Mouse (Mus musculus) neural tube, embryonic 15.5 days (tissue): ENCODE data around the gene Arpc3. TPM values are rescaled to one million over a fixed set of nuclear protein-coding genes. Genes with fewer than 3 reads are reported as not detected.

Experiments
- ATAC-seq: fragments of 200-750 bp; cut with Nextera tagmentation; 2 replicates; pipeline ENCODE4 v1.8.0; 2017; ENCODE audit warnings: mild to moderate bottlenecking, moderate TSS enrichment, moderate library complexity; ENCODE audit not compliant: low FRiP score
- H3K27ac ChIP-seq: fragments of 300-500 bp; sonication (generic); replicated peaks from 2 replicates; pipeline ENCODE4 v1.5.1; 2015; ENCODE audit warnings: mild to moderate bottlenecking, inconsistent platforms
- H3K27me3 ChIP-seq: fragments of 300-500 bp; sonication (generic); replicated peaks from 2 replicates; pipeline ENCODE4 v1.6.1; 2015; ENCODE audit warnings: inconsistent platforms
- H3K36me3 ChIP-seq: fragments of 300-500 bp; sonication (generic); 2 replicates; pipeline ENCODE4 v1.6.1; 2015; ENCODE audit warnings: inconsistent platforms
- H3K4me1 ChIP-seq: fragments of 300-500 bp; sonication (generic); 2 replicates; pipeline ENCODE4 v1.6.1; 2015; ENCODE audit warnings: inconsistent platforms
- H3K4me2 ChIP-seq: fragments of 300-500 bp; sonication (generic); 2 replicates; pipeline ENCODE4 v1.6.1; 2015; ENCODE audit warnings: inconsistent platforms, mild to moderate bottlenecking, moderate library complexity
- H3K4me3 ChIP-seq: fragments of 300-500 bp; sonication (generic); replicated peaks from 2 replicates; pipeline ENCODE4 v1.5.1; 2015; ENCODE audit warnings: mild to moderate bottlenecking, inconsistent platforms
- H3K9ac ChIP-seq: fragments of 300-500 bp; sonication (generic); replicated peaks from 2 replicates; pipeline ENCODE4 v1.6.1; 2015; ENCODE audit warnings: mild to moderate bottlenecking, inconsistent platforms
- H3K9me3 ChIP-seq: fragments of 300-500 bp; sonication (generic); replicated peaks from 2 replicates; pipeline ENCODE4 v1.6.1; 2016; ENCODE audit warnings: inconsistent platforms
- WGBS: fragments of 180-500 bp; shearing (Covaris S2); methylation state at CpG from one replicate; pipeline ENCODE4 v1.1.7; 2015; ENCODE audit warnings: mixed read lengths; 5-methylcytosine and 5-hydroxymethylcytosine counted together
- polyA plus RNA-seq: library from polyadenylated mRNA; unstranded; fragments of >200 nt; fragmentation: Nextera tagmentation; extraction: Ambion mirVana; gene quantifications from 2 replicates; pipeline ENCODE4 v1.2.1, GENCODE M21; 2015

Arpc3 gene
- polyA plus RNA-seq, 1 experiment from 2014 or later = 167 TPM

DNA sequence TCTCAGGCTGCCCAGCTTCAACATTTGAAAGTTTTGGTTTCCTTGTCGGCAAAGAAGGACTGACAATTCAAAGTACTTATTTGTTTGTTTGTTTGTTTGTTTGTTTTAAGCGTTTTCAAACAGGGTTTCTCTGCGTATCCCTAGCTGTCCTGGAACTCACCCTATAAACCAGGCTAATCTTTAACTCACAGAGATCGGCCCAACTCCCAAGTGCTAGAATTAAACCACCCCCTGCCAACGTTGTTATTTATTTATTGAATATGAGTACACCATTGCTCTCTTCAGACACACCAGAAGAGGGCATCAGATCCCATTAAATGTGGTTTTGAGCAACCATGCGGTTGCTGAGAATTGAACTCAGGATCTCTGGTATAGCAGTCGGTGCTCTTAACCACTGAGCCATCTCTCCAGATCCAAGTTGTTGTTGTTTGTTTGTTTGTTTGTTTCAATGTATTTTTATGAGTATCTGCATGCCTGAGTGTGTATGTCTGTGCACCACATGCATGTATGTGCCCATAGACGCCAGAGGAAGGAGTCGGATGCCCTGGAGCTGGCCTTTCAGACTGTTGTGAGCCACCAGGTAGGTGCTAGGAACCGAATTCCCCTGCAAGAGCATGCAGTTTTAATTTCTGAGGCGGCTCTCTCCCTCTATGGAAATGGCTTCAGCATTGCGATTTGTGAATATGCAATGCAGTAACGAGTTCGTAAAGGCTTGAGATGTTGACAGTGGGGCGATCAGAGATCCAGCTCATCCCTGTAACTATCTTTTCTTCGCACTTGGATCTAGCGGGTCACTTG is 29.8 kb downstream of the Arpc3 start, which contains the start of gene Anapc7:
Anapc7 (plus strand) TSS at position 423 of the 798 bp plus-strand sequence.
- ATAC-seq = peak; percentile 54; the same call in 1 of the 2 replicates

GRCm38 (mm10) chr5:122422071-122422964 is 30.6 kb downstream of the Arpc3 start:
- Histone ChIP-seq H3K4me1 (peaks cover 22% of the 10 kb centered on the region), H3K4me3 (peak overlapping the region; percentile 99), H3K36me3 (no peaks in the 10 kb centered on the region), H3K27me3 (no peaks in the 10 kb centered on the region), H3K27ac (peak overlapping the region; percentile 97), H3K4me2 (peak overlapping the region; percentile 88), H3K9me3 (no peaks in the 10 kb centered on the region), H3K9ac (peak overlapping the region; percentile 86)
- peak; percentile 92 for ATAC-seq
- under 1% methylated on average over 72 of the region's 73 CpGs for WGBS

More for the DNA sequence above, 29.8 kb downstream of the Arpc3 start, which contains the start of gene Anapc7:
- Histone ChIP-seq H3K4me1 (peaks cover 22% of the 10 kb centered on the region), H3K4me3 (peak within 1 kb of the TSS; percentile 99), H3K27ac (peak within 1 kb of the TSS; percentile 97), H3K4me2 (peak within 1 kb of the TSS; percentile 88), H3K36me3 (no peaks in the 10 kb centered on the region), H3K27me3 (no peaks in the 10 kb centered on the region), H3K9me3 (no peaks in the 10 kb centered on the region), H3K9ac (peak within 1 kb of the TSS; percentile 86)
- 22% methylated on average over 17 of the region's 17 CpGs for WGBS

DNA sequence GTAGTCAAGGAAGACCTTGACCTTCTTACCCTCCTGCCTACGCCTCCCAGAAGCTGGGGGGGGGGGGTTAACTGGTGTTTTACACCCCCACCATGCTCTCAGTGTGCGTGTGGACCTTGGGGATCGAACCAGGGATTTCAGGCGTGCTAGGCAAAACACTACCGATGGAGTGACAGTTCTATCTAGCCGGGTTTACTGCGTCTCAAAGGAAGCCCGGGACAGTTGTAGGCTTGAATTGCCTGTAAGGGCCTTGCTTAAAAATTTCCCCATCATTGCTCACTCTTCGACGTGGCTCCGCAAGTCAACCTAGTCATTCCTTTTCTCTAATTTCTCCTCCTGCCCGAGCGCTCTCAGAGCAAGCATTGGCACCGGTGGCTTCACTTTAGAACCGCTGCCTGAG is 31.4 kb downstream of the Arpc3 start:
- H3K36me3 ChIP-seq = peaks cover 4% of the 10 kb centered on the region
- 33% methylated on average over 15 of the region's 15 CpGs for WGBS

DNA sequence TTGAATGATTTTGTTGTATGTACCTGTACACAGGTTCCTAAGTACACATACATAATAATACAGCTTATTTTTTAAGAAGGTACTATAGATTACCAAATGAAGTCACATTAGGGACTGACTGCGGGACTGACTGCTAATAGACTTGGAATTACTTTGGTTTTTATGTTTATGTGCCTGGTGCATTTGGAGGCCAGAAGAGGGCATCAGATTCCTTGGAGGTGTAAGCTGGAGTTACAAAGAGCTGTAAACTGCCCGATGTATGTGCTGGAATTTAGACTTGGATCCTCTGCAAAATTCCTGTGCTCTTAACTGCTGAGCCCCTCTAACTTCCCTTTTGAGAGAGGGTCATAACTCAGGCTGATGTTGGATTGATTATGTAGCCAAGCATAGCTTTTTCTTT is 33.9 kb downstream of the Arpc3 start:
- Histone ChIP-seq H3K27me3 (no peaks in the 10 kb centered on the region), H3K4me2 (no peak overlapping the region), H3K4me1 (peaks cover 22% of the 10 kb centered on the region), H3K4me3 (no peak overlapping the region), H3K36me3 (peaks cover 26% of the 10 kb centered on the region), H3K9me3 (no peaks in the 10 kb centered on the region), H3K27ac (no peak overlapping the region), H3K9ac (no peak overlapping the region)
- no peak for ATAC-seq
- 73% methylated on average over 2 of the region's 2 CpGs for WGBS

More for the DNA sequence above, 31.4 kb downstream of the Arpc3 start:
- no peak for ATAC-seq
- peaks cover 22% of the 10 kb centered on the region for H3K4me1 ChIP-seq
- peak overlapping the region; percentile 99 for H3K4me3 ChIP-seq
- H3K9me3 ChIP-seq = no peaks in the 10 kb centered on the region
- peak overlapping the region; percentile 88 for H3K4me2 ChIP-seq
- peak overlapping the region; percentile 97; the same call in 1 of the 2 replicates for H3K27ac ChIP-seq
- peak overlapping the region; percentile 86 for H3K9ac ChIP-seq
- no peaks in the 10 kb centered on the region for H3K27me3 ChIP-seq

GRCm38 (mm10) chr5:122430036-122430775 is 38.5 kb downstream of the Arpc3 start:
- Histone ChIP-seq H3K4me3 (no peak overlapping the region), H3K9ac (no peak overlapping the region), H3K4me2 (no peak overlapping the region), H3K36me3 (peaks cover 70% of the 10 kb centered on the region), H3K27ac (no peak overlapping the region), H3K9me3 (no peaks in the 10 kb centered on the region), H3K4me1 (no peaks in the 10 kb centered on the region), H3K27me3 (no peaks in the 10 kb centered on the region)
- no peak for ATAC-seq
- WGBS = 99% methylated on average over 4 of the region's 4 CpGs

DNA sequence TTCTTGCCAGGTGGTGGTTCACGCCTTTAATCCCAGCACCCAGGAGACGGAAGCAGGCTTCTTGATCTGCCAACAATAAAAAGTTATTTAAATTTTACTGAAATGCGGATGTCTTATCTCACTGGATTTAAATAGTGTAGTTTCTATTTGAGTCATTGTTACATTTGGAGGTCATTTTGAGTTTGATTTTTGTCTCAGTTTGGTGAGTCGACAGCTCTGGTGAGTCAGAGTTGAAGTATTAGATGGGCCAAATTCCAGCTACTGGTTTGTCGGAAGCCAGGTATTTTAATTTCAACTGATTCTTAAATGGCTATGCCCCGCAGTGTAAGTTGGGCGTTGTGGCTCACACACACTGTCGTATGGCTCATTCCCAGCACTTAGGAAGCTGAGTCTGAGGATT is 39.5 kb downstream of the Arpc3 start:
- no peak overlapping the region for H3K4me2 ChIP-seq
- no peak overlapping the region for H3K27ac ChIP-seq
- peaks cover 79% of the 10 kb centered on the region for H3K36me3 ChIP-seq
- H3K4me1 ChIP-seq = no peaks in the 10 kb centered on the region
- WGBS = 94% methylated on average over 8 of the region's 8 CpGs
- no peak for ATAC-seq
- H3K9me3 ChIP-seq = no peaks in the 10 kb centered on the region
- H3K9ac ChIP-seq = no peak overlapping the region
- H3K27me3 ChIP-seq = no peaks in the 10 kb centered on the region
- H3K4me3 ChIP-seq = no peak overlapping the region

GRCm38 (mm10) chr5:122434541-122434940 is 42.9 kb downstream of the Arpc3 start:
- Histone ChIP-seq H3K9me3 (0 out of 2 replicates have a peak, but pooled peaks cover 3% of the 10 kb centered on the region), H3K4me2 (no peak overlapping the region), H3K4me3 (no peak overlapping the region), H3K4me1 (no peaks in the 10 kb centered on the region), H3K27me3 (no peaks in the 10 kb centered on the region), H3K9ac (no peak overlapping the region), H3K36me3 (peaks cover 94% of the 10 kb centered on the region), H3K27ac (no peak overlapping the region)
- WGBS = 84% methylated on average over 4 of the region's 4 CpGs
- ATAC-seq = no peak

DNA sequence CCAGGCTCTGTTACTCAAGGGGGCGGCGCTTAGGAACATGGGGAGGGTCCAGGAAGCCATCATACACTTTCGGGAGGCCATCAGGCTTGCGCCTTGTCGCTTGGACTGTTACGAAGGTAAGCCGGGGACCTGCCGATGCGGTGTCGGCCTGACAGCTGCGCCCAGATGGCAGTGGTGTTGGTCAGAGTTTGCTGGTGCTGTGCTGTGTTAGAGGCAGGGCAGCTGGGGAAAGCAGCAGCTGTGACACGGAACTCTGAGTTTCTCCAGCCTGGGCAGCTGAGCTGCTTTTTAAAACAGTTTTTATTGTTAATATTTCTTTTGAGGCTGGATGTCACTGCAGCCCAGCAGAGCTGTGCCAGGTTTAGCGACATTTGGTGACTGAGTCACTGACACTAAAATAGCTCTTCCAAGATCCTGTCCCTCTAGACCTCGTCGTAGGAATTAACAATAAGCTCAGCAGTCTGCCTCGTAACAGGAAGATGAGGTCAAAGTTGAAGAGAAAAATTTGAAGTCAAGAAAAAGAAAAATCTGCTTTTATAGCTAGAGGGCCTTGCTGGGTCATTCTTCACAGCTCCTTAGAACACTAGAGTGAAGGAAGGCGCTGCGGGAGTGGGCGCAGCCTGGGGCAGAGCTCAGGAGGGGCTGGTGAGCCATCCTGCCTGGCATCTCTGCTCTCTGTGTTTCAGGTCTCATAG is 47.9 kb downstream of the Arpc3 start:
- WGBS = 89% methylated on average over 19 of the region's 19 CpGs
- no peak overlapping the region for H3K4me3 ChIP-seq
- H3K36me3 ChIP-seq = peaks cover 96% of the 10 kb centered on the region
- no peak for ATAC-seq
- H3K27me3 ChIP-seq = no peaks in the 10 kb centered on the region
- no peak overlapping the region for H3K9ac ChIP-seq
- H3K27ac ChIP-seq = no peak overlapping the region
- no peaks in the 10 kb centered on the region for H3K4me1 ChIP-seq
- H3K4me2 ChIP-seq = no peak overlapping the region
- H3K9me3 ChIP-seq = 0 out of 2 replicates have a peak, but pooled peaks cover 3% of the 10 kb centered on the region

DNA sequence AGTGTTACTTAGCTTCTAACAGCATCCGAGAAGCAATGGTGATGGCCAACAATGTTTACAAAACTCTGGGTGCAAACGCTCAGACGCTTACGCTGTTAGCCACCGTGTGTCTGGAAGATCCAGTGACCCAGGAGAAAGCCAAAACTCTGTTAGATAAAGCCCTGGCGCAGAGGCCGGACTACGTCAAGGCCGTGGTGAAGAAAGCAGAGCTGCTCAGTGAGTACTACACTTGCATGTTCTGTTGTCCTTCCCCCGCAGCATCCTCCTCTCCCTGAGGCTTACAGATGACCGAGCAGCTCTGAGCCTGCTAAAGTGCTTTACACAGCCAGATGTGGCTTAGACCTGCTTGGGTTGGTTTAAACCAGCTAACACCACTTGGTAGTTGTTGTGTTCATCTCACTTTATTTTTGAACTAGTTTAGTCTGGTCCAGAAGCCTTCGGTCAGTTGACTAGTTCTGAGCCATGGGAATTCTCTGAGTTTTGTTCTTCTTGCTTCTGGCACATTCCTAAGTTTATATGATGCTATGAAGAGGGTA is 48.5 kb downstream of the Arpc3 start:
- H3K27ac ChIP-seq = no peak overlapping the region
- no peak overlapping the region for H3K4me3 ChIP-seq
- H3K36me3 ChIP-seq = peaks cover 96% of the 10 kb centered on the region
- no peak overlapping the region for H3K9ac ChIP-seq
- no peaks in the 10 kb centered on the region for H3K4me1 ChIP-seq
- H3K9me3 ChIP-seq = 0 out of 2 replicates have a peak, but pooled peaks cover 3% of the 10 kb centered on the region
- no peak overlapping the region for H3K4me2 ChIP-seq
- H3K27me3 ChIP-seq = no peaks in the 10 kb centered on the region
- ATAC-seq = no peak
- 95% methylated on average over 12 of the region's 12 CpGs for WGBS

DNA sequence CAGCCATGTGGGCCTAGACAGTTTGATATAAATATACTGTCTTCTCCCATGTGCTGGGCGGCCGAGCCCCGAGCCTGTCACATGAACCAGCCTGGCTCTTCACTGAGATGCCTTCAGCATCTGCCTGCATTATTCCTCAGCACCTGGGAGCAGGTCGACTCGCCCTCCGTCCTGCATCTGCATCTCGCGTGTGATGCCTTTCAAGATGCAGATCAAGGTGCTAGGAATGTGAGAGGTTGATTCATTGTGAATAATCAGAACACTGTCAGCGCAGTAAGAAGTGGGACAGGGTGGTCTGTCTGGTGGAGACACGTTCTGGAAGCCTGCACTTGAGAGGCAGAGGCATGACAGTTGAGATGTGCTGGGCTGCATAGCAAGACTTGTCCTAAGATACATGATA is 52.8 kb downstream of the Arpc3 start:
- Histone ChIP-seq H3K9me3 (no peaks in the 10 kb centered on the region), H3K4me2 (no peak overlapping the region), H3K4me1 (no peaks in the 10 kb centered on the region), H3K27ac (no peak overlapping the region), H3K4me3 (no peak overlapping the region), H3K9ac (no peak overlapping the region), H3K27me3 (no peaks in the 10 kb centered on the region), H3K36me3 (peaks cover 73% of the 10 kb centered on the region)
- no peak for ATAC-seq
- 94% methylated on average over 10 of the region's 10 CpGs for WGBS
